Mouse (Mus musculus) spleen, adult 18-20 months (tissue): ENCODE results near the gene Ccdc146.
"Not testable (repeated sequence)": the region's sequence is repeated elsewhere in the genome, so short reads cannot be mapped to it uniquely, and the experiment has no call there.

ENCODE experiments used
- DNase-seq, 2 experiments: peaks; one replicate each; pipeline ENCODE4 v3.0.0; 2022; ENCODE audit warnings: mixed read lengths in 2 of 2

Ccdc146 gene

DNA sequence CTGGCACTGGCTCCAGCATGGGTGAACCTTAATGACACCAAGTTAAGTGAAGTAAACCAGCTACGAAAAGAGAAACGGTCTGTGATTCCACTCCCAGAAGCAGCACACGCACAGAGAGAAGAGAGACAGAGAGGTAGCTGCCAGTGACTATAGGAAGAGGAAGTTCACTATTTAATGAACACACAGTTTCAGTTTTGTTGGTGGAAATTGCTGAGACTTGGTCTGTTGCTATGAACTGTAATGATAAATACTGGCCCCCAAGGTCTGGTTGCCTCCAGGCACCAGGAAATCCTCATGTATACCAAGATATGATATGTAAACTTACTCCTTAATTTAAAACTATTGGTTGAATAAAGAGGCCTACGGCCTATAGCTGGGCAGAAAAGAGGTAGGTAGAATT is 38.0 kb downstream of the Ccdc146 start:
- no peak for DNase-seq

DNA sequence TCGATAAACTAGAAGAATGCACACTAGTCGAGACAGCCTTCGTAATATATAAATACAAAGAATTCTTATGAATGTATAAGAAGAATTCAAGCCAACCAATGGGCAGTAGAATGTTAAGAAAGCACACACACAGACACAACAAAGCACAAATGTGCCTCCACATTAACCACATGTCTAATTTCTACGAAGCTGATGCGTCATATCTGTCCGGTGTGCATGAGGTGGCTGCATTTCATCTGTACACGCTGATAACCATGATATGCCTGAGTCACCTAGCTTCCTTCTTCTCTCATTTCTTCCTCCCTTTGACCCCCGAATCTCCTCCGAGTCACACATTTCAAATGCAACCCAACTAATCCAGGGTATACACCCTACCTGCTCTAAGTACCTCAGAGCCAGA is 39.5 kb downstream of the Ccdc146 start:
- DNase-seq: no peak

DNA sequence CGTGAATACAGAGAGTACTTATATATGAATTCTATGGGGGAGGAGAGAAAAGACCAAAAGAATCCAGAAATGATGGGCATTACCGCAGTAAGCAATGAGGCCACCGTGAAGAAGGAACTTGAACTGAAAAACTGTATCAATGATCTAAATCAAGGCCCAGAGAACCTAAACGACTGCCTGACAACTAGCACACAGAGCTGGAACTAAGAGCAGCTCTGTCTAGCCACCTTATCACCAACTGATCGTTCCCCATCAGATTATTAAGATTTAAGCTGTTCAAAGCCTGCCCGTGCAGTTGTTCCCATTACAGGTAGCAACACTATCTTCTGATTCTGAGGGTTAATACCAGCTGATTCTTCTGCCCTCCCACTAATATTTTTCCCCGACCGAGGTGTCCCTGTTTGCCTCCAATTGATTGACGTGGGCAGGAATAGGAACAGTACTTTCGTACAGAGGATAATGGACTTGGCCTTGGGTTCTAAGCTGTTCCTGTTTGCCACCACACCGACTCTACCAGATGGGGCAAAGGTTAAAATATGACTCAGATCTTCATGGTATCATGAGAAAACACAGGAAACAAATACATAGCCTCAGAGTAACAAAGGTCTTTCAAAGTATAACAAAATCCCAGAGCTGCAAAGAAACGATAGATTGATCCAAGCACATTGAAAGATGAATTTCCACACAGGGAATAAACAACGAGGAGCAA is 40.1 kb downstream of the Ccdc146 start:
- DNase-seq: no peak

DNA sequence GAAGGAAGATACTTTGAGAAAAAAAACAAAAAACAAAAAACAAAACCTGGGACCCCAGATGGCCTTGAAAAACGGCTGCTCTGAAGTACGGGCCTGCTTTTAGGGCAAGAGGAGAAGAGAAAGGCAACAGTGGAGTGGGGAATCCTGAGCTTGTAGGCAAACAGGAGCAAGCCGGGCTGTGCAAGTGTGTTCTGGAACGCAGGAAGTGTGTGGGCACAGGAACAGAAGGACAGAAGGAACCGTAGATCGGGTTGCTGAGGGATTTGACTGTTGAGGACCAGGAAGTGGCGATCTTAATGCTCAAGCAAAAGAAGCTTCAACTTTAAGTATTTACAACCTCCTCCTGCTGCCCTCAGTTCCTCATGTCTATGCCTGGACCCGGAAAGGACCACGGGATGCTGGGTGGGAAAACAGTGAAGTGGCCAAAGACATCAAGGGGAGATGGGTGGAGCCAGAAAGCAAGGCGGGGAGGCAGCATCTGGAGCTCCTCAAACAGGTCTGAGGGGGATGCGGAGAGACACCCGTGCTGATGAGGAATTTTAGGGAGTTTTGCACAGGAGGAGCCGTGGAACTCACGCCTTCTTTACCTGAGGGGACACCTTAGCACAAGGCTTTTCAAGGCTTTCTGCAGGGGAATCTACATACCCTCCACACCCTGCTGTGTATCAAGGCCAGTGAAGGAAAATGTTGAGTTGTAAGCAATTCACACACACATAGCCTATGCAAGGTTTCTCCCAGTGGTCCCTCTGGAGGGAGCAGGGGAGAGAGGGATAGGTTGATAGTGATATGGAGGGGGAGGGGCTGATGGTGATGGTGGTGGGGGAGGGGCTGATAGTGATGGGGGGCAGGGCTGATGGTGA is 40.9 kb downstream of the Ccdc146 start:
- no peak for DNase-seq

- no peak for DNase-seq
Observed at GRCm38 (mm10) chr5:21382678-21383077, 41.8 kb downstream of the Ccdc146 start.

- DNase-seq: no peak
Observed at GRCm38 (mm10) chr5:21381986-21382385, 42.5 kb downstream of the Ccdc146 start.

GRCm38 (mm10) chr5:21378397-21378796 is 46.1 kb downstream of the Ccdc146 start:
- DNase-seq: no peak

- no peak for DNase-seq
Observed at GRCm38 (mm10) chr5:21376935-21377334, 47.5 kb downstream of the Ccdc146 start.

GRCm38 (mm10) chr5:21373180-21373518 is 51.3 kb downstream of the Ccdc146 start:
- no peak for DNase-seq

- peak; percentile 45 to 50 for DNase-seq
Observed at GRCm38 (mm10) chr5:21372493-21373179, 51.8 kb downstream of the Ccdc146 start, which contains the start of gene Fgl2. Gene Fgl2, plus strand, starts transcription at chr5:21372642.

- DNase-seq: no peak
Observed at GRCm38 (mm10) chr5:21371920-21372319, 52.6 kb downstream of the Ccdc146 start.

- no peak for DNase-seq
Observed at GRCm38 (mm10) chr5:21370218-21370947, 54.1 kb downstream of the Ccdc146 start.

DNA sequence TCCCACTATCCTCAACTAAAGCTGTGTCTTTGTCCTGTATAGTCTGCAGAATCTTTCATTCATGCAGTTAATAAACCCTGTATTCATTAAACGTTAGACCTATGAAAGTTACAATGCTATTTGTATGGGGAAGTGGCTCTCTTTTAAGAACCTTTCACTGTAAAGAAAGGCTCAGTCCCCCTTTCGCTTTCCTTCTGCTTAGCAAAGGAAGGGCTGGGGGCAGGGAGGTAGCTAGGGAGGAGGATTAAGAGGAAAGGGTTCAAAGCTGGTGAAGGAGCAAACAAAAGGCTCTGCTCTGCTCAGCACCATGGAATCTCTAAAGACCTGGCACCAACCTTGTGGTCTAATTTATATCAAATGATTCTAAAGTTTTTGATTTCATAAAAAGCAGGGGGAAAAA is 57.0 kb downstream of the Ccdc146 start:
- DNase-seq: no peak

DNA sequence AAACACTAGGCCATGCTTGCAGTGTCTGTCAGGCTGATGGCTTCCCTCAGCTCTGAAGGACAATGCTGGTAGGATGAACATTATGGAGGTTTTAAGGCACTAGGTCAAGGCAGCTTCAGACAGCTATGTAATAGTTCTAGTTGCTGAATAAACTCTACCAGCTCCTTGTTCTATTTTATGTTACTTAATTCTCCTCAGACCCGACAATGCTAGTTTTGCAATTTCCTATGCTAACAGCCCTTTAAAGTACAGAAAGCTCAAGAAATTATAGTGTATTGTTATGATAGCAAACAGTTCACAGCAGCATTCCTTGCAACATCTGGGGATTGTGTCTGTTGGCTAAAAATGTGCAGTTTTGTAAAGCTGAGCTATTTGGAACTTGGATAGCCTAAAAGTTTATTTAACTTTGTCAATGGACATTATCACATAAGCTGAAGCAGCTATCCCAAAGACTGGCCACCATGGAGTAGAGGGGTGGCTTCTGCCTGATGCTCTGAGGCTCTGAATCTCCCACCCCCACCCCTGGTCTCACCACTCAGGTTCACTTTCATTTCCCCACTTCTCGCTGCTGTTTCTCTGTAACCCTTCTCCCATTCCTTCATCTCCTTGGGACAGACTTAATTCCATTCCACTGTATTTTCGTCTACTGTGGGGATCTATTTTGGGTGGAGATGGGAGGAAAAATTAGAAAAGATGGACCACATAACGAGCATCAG is 58.0 kb downstream of the Ccdc146 start:
- DNase-seq: no peak

DNA sequence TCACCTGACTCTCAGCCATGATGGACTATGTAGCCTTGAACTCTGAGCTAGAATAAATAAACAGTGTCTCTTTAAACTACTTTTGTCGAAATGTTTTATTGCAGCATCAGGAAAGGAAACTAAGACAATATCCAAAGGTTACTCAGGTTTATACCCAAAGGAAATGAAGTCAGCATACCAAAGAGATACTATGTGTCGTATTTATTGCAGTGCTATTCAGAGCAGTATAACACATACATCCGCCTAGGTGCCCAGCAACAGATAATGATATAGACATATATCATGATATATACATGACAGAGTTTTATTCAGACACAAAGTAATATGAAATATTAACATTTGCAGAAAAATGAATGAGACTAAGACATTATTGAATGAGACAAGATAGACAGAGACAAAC is 61.1 kb downstream of the Ccdc146 start:
- DNase-seq: no peak

GRCm38 (mm10) chr5:21358648-21359047 is 65.8 kb downstream of the Ccdc146 start:
- no peak for DNase-seq

DNA sequence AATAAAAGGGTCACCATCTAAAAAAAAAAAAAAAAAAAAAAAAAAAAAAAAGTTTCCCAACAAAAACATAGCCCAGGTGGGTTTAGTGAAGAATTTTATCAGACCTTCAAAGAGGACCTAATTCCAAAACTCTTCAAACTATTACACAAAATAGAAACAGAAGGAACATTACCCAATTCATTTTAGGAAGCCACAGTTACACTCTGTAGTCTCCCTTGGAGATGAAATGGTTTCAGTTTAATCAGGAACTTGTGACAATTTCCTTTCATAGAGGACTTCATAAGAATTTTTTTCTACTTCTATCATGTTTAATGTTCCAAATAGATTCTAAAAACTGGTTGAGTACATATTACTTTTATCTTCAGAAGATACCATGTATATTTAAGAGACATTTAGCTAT is 72.8 kb downstream of the Ccdc146 start:
- DNase-seq: no peak

DNA sequence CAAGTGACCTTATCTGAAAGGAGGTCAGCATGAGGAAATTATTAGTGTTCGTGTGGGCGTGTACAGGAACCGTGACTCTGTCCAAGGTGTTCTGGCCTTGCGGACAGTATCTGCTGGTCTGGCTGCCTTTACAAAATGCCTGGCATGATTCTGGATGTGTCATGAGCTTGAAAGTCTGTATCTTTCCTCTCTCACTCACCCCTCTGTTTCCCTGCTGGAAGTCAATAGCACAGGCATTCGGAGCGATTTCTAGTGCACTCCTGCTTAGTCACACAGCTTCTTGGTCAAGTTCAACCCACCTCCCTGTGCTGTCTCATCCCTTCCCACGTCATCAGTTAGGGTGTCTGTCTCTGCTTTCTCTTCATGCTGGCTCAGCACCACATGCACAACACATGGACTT is 76.1 kb downstream of the Ccdc146 start:
- DNase-seq: no peak

GRCm38 (mm10) chr5:21342265-21342664 is 82.2 kb downstream of the Ccdc146 start:
- DNase-seq: not testable (repeated sequence)

GRCm38 (mm10) chr5:21332119-21332518 is 92.4 kb downstream of the Ccdc146 start:
- DNase-seq: no peak

DNA sequence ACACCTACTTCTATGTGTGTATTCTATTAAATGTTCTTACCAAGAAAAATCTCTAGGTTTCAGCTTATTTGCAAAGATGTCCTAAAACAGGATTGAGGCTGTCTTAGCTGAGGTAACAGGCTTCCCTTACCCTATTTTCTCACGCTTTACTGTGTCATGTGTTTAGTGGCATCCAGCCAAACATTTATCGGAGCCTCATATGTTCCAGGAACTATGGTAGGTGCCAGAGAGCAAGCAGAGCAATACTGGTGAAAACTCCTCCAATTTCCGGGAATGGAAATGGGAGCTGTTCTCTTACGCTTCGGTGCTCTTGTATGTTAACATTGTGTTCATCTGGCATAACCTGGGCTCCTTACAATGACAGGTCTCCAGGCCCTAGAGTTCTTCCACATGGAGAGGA is 92.8 kb downstream of the Ccdc146 start:
- no peak for DNase-seq
